Mouse (Mus musculus) layer of hippocampus, adult 18-20 months (tissue): ENCODE measurements around the gene Ntn5. TPM values are rescaled to one million over a fixed set of nuclear protein-coding genes. Genes with fewer than 3 reads are reported as not detected.

Source experiments
- DNase-seq, 2 experiments: peaks; one replicate each; pipeline ENCODE4 v3.0.0; 2022; ENCODE audit warnings: low spot score in 2 of 2
- total RNA-seq, 2 experiments: library from RNA; stranded (reverse); gene quantifications; 2 replicates each; pipeline ENCODE4 v1.2.3; 2021

Ntn5 gene
- total RNA-seq, 2 experiments from 2014 or later = 6.8 to 13.4 TPM

DNA sequence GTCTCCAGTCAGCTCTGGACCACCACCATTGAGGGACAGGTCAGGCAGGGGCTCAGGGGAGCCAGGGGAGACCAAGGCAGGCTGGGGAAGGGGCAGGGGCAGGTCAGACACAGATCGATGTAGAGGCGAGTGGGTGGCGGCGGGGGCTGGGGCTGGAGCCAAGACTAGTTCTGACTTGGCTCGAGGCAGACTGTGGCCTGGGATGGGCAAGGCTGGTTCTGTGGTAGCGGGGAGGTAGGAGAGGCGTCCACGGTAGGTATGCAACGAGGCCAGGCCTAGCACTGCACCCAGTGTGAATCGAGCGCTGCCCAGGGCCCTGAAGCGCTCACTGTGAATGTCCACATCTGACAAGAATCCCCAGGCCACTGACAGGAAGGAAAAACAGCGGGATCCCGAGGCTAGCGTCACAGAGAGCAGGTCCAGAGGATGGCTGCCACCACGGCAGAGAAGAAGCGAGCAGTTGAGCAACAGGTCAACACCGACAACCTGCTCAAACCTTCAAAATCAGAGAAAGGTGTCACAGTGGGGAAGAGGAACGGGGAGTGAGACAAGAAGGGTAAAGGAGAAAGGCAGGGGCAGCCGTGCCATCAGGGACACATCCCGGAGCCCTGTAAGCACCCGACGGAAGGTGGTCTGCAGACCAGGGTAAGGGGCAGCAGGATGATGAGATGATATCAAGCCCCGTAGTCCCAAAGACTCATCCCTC is 27.6 kb downstream of the Ntn5 start:
- no peak for DNase-seq

DNA sequence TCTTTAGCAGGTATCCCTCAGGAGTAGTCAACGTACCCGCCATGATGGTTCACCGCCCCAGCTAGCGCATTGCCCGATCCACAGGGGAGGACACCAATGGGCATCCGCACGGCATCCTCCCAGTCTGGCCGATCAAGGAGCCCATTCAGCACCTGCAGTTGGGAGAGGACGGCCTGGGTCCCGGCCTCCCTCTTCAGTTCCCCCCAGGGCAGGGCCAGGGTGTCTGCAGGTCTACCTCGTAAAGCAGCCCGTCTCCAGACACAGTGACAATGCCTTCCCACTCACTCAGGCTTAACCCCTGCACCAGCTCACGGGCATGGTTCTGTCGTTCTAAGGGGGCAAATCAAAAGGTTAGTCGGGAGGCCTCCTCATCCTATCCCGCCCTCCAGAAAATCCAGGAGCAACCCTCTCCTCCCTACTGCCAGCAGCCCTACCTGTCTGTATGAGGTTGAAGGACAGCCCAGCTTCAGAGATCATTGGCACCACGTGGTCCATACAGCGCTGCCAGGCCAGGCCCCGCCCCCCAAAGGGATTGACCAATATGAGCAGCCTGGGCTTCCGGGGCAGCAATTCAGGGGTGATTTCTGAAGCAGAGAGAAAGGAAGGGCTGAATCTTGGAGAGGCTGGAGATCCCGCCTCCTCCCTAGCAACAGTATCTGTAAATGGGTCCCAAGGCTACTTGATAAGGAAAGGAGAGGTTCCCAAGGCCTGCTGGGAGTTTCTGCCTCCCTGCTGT is 28.4 kb downstream of the Ntn5 start:
- DNase-seq = no peak

DNA sequence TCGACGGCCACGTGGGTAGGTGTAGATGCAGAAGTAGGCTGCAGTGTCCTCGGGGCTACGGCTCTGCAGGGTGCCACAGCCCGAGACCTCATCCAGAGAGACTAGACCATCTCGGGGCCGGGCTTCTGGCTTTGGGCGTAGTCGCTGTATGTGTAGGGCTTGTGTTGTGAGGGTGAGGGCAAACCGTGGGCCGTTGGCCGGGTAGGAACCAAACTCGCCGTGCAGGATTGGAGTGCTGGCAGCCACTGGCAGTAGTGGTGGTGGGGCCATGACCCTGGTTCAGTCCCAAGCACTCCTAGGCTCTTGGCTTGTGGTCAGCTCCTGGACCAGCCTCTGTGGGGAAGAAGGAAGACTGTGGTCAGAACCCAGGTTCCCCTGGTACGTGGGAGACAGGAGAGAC is 29.6 kb downstream of the Ntn5 start:
- no peak for DNase-seq

DNA sequence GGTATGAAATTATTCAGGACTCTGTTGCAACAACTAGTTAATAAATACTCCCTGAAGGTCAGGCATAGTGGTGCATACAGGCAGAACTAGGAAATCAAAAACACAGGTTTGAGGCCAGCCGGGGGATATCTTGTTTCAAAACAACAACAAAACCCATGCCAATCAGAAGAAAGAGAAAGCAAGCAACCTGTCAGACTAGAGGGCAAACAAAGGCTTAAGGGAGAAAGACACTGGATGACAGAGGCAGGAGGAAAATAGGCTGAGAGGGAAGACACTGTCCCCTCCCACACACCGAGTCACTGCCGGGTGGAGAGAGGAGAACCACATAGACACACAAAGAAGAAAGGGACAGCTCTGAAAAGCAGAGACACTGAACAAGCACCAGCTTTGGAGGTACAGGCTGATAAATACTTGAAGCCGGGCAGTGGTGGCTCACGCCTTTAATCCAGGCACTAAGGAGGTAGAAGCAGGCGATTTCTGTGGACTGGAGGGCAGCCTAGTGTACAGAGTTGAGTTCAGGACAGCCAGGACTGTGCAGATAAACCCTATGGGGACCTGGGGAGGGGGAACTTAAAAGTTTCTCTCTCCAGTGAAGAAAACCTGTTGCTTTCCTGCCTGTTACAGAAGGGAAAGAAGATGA is 30.2 kb downstream of the Ntn5 start:
- DNase-seq = no peak

DNA sequence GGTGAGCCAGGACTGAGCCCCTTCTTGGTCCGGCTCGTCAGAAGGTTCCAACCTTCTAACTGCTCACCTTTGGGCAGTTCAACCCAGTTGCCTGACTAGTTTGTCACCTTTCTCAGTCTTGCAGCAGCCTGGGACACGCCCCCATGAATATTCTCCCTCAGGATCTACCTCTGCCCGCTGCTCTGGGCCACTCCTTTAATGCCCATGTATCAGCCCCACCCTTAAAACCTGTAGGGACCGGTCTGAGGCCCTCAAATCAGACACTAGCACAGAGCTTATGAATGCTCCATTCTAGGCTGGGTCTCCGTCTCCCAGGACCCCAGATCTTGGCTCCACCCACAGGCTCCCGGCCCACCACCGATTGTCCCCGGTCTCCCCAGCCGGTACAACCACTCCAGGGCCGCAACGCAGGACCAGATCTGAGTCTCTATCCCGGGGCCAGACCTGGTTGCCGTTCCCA is 30.8 kb downstream of the Ntn5 start:
- no peak for DNase-seq

DNA sequence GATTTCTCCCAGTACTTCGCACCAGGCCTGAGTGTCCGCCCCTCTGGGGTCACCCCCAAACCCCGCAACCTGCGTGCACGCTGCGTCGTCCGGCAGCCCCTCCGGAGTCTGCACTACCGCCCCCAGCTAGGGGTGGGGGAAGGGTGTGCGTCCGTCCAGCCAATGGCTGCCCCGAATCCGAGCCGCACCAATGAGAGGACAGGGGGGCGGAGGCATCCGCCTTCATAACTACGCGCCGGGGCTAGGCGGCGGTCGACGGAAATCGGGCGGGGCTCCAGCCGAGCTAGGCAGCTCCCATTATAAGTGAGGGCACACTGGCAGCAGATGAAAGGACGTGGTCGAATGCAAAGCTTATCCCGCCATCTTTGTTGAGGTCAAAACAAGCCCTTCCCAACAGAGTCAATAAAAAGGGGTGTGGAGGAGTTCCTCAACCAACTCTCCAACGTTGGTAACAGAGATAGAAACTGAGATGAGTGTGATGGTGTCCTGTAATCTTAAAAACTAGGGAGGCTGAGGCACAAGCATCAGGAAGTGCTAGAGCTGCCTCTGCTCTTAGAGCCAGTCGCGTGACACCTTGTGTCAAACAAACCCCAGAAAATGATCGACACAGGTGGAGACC is 31.4 kb downstream of the Ntn5 start, which contains the start of gene Rpl18:
Gene Rpl18 (plus strand): TSS at position 368 of the 619 bp plus-strand sequence.
- DNase-seq = peak; percentile 98

DNA sequence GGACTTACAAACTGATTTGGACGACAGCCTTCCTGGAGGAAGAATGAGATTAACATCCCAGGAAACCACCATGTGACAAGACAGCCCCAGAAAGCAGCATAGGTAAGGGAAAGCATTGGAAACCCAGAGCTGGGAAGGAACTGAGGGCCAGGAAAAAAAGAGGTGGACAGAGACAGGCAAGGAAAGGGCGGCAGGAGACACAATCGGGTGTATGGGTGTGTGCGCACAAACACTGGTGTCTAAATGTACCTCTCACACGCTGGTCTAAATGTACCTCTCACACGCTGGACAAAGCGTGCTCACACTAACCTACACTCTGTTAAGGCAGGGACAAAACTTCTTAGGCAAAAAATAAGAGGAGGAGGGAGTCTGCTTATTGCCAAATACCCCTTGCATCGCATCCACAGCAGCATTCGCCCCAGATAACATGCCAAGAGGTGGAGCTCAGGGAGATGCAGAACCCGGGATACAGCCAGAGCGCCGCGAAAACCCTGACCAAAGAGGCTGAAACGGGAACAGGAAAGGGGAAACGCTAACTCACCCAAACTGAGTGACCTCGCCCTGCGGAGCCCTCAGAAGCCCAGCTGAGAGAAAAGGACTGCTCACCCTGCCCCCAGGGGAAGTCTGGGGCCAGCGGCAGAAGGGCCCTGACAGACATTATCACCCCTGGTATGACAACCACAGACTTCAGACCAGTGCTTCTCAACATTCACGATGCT is 32.1 kb downstream of the Ntn5 start:
- DNase-seq = no peak

DNA sequence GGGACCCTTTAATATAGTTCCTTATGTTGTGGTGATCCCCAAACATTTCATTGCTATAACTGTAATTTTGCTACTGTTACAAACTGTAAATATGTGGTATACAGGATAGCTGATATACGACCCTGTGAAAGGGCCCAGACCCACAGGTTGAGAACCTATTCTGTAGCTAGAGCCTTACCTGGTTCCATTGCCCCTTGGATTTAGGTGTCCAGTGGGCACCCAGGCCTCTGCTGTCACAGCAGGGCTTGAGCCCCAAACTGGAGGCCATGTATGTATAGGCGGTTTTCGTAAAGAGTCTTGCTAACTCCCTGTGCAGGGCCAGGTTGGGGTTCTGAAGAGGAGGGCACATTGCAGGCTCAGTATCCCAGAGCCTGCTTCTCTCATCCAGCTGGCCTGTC is 32.6 kb downstream of the Ntn5 start:
- DNase-seq = no peak

DNA sequence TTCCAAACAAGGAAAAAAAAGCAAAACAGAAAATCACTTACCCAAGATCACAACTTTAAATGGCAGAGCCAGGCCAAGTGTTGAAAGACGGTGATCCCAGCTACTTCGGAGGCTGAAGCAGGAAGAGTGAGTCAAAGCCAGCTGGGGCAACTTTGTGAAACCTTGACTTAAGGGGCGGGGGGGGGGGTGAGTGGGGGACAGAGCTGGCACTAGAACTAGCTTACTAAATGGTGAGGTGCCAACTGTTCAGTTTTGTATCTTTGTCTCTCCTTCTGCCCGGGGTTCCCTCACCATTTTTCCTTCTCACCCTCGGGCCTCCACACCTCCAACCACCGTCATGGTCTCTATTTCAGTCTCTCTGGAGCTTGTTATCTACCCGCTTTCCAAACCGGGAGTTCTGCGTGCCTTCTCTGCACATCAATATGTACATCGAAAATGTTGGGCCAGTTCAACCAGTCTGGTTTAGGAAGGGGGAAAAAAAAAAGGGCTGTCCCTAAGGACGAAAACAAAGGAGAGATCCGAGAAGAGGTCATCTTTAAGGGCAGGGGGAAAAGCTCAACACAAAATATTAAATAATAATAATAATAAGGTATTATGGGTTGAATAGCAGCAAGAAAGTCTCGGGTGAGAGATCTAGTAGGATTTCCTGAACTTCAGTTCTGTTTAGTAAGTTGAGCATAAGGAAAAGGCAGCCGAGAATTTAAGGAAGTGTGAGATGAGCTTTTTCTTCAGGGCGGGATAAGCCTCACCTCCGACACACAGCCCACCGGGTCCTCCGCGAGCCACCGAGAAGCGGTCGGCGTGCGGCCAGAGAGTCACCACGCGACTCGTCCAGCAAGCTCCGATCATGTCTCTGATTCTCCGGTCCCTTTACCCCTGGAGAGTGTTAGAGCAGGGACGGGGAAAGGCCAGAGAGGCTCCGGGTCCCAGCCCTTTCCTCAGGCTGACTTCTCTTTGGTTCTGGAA is 33.4 kb downstream of the Ntn5 start:
- no peak for DNase-seq

DNA sequence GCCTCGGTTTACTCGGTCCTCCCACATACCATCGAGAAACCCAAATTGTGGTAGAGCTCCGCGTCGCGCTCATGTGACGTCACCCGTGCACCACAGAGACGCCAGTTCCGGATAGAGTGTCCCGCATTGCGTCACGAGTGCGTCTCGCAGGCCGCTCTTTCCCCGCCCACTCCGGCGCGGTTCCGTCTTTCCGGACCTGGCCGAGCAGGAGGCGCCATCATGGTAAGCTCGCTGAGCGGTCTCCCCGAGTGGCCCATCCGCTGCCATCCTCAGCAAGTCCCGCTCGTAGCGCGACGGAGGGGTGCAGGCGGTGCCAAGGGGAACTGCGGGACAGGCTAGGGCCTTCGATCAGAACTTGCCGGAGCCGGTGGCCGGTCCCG is 34.1 kb downstream of the Ntn5 start, which contains the start of gene Sphk2:
Gene Sphk2 (minus strand): TSS at position 85 of the 380 bp plus-strand sequence.
- DNase-seq = peak; percentile 97 to 100

DNA sequence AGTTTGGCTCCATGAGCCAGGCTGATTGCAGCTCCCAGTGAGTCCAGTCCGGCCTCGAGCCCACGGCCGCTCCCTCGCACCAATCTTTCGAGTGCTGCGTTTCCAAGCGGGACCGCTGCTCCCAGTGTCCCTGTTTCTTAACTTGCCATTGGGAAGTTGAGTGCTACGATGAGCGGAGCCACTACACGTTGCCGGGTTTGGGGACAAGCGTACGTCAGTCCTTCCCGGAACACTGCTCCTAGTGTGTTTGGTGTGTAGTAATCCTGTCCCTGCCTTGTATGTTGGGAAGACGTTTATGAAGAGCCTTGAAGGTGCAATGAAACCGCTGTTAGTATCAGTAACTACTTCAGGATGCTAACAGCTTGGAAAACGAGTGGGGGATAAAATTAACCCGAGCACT is 34.5 kb downstream of the Ntn5 start:
- peak in 1 of 2 experiments; percentile 30 for DNase-seq

DNA sequence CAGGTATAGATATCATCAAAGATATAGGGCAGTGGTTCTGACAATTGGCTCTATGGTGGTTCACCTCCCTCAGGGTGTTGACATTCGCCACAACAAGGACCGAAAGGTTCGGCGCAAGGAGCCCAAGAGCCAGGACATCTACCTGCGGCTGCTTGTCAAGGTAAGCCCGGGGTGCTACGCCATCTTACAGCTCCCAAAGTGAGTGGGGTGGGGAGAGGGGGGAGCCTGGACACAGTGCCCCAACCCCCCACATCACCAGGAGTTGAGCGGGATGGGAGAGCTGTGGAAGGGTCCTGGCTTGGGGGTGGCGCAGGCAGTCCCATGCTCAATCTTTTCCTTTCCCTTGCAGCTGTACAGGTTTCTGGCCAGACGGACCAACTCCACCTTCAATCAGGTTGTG is 35.4 kb downstream of the Ntn5 start:
- peak in 1 of 2 experiments; percentile 2 for DNase-seq

DNA sequence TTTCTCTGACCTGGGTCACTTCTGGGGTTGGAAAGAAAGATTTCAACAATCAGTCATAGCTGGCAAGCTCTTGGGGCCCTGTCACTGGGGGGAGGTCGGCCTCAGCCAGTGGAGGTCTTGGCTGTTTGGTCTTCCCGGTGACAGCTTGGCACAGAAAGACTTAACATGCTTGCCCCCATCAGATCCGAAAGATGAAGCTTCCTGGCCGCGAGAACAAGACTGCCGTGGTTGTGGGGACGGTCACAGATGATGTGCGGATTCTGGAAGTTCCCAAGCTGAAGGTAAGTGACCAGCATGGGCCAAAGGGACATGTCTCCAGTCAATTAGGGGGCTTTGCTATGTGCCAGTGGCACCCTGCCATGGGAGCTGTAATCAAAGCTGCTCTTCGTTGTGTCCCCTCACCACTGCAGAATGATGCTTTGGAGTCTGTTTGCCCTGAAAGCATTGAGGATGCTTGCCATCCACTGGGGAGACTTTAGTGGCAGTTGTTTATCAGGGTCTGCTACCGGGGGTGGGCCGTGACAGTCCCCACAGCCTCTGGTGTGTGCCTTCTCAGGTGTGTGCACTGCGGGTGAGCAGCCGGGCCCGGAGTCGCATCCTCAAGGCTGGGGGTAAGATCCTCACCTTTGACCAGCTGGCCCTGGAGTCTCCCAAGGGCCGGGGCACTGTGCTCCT is 36.1 kb downstream of the Ntn5 start:
- DNase-seq = peak in 1 of 2 experiments; percentile 1

DNA sequence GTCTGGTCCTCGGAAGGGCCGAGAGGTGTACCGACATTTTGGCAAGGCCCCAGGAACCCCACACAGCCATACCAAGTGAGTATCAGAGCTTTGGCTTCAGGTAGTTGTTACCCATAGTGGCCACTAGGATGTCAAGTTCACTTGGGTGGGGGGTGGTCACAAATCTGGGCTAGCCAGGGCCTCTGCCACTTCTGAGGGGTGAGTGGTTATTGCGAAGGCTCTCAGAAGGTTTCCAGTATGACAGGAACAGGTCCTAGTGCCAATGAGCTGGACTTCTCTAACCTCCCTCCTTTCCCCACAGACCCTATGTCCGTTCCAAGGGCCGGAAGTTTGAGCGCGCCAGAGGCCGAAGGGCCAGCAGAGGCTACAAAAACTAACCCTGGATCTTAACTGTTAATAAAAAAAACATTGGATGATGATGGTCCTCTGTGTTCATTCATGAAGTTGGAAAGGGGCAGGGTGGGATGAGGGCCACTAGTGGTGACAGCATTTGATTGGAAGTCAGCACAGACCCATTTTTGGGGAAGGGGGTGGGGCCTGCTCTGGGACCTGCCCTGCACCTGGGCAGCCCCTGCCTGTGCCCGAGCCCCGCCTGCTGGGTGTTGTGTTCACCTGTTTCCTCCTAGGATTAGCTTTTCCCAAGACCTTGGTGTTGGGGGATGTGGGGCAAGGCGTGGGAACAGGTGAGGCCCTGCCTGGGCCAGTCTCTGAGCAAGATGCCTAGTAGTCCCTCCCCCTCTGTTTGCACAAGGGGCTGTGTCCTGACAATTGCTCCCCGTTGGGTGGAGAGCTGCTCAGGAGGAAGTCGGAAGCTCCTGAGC is 36.8 kb downstream of the Ntn5 start, which contains the start of gene Fam83e:
Gene Fam83e (plus strand): TSS at position 800 of the 821 bp plus-strand sequence.
- no peak for DNase-seq

DNA sequence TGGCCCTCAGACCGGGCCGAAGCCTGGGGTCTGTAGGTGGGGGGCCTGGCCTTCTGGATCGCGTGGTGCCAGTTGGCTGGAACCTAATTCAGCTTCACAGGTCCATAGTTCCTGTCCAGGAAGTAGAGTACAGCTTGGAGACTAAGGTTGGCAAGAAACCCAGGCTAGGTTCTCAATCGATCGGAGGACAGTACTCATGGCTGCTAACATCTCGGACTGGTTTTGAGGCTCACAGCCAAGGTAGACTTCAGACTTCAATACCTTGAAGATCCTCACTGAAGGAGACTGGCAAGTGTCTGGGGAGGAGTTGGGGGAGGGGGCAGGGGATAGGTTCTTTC is 37.4 kb downstream of the Ntn5 start:
- DNase-seq = no peak

DNA sequence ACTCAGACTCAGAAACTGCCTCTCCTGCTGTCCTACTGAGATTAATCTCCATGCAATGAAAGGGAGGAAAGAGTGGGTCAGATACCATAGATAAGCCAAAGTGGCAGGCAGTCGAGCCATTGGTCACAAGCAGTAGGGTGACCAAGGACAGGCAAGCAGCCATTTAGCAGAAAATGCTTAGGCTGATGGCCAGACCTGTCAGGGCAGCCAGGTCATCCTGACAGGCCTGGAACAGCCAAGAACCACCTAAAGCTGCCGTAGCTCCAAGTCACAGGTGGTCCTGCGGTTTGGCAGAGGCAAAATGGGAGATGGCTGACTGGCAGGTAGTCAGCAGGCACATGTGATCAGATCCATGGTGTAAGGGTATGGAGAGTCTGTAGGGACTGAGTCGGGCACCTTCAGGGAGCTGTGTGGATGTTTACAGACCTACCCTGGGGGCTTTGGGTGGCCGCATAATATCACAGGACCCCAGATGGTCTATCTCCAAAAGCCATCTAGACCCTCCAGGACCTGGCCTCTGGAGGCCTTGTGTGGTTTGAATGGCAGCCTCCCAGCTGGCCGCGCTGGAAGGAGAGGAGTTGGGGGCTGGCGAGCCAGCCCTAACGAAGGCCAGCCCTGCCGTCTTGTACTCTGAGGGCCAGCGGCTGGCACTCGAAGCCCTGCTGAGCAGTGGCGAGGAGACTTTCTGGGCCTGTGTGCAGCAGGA is 38.0 kb downstream of the Ntn5 start:
- no peak for DNase-seq

DNA sequence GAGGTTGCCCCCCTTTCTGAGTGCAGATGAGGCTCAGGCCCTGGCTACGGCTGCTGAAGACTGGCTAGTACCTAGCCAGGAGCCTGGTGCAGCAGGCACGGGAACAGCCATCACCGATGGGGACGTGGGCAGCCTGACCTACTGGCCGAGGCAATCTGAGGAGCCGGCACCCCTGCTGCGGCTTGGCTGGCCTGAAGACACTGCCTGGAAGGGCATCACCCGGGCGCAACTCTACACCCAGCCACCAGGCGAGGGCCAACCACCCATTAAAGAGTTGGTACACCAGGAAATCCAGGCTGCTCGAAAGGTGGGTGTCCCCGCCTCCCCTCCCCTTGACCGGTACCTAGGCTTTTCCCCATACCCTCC is 38.5 kb downstream of the Ntn5 start:
- no peak for DNase-seq

DNA sequence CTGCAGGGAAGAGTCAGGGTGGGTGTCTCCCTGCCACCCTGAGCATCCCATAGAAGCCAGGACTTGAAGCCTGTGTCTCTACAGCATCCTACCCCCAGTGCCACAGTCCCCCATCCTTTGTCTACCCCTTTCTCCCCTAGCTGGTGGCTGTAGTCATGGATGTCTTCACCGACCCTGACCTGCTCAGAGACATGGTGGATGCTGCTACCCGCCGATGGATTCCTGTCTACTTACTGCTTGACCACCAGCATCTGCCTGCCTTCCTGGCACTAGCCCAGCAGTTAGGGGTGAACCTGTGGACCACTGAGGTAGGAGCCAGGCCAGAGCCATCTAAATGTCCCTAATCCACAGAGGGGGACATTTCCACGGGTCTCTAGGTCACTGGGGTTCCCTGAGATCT is 39.5 kb downstream of the Ntn5 start:
- DNase-seq = no peak
